Mouse (Mus musculus) lung, adult 2 months (tissue): ENCODE results near the gene Cphx2.
"Not testable (repeated sequence)": the region's sequence is repeated elsewhere in the genome, so short reads cannot be mapped to it uniquely, and the experiment has no call there.

Source experiments
- CTCF ChIP-seq: fragments of 200-500 bp; IDR thresholded peaks from 2 replicates; pipeline ENCODE4 v1.5.1; 2011; ENCODE audit warnings: mild to moderate bottlenecking, low read length, control low read depth; ENCODE audit not compliant: insufficient read depth
- POLR2A ChIP-seq: fragments of 200-500 bp; IDR thresholded peaks from 2 replicates; pipeline ENCODE4 v1.6.1; 2011; ENCODE audit warnings: low read depth, mild to moderate bottlenecking, control low read depth, low read length, borderline replicate concordance; ENCODE audit errors: extremely low read depth

DNA sequence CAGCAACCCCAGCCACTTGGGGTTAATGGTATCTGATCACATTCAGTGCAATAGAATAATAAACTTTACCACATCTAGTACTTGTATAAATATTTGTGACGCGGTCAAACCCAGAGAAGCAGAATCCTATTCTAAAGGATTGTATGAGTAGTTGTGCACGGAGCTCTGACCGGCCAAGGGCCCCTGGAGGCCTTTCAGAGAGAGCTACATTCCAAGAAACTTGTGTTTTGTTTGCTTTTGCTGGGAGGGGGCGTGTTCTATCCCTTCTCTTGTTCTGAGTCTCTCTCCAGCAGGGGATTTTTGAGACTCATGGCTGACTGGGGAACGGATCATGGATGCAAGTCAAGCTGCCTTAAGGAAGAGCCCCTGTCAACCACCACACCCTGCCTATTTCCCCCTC is 45.9 kb upstream of the Cphx2 start:
- TF ChIP-seq CTCF, POLR2A: not testable (repeated sequence)
